Mouse (Mus musculus): ENCODE measurements at regions not wholly inside any gene's neighbourhood (a gene's known extent, or its start where the extent isn't known, plus 50 kb on each side); places are given as distances from the start of the nearest gene placed in this dataset.

GRCm38 (mm10) chr6:24037919-24038318 is 68.1 kb upstream of the Tas2r118 start:
- peak; percentile 17 for DNase-seq

- DNase-seq, result no peak
These were observed 56.5 kb upstream of the Tas2r118 start for GRCm38 (mm10) chr6:24026352-24026751.

GRCm38 (mm10) chr6:24025721-24026120 is 55.9 kb upstream of the Tas2r118 start:
- no peak for DNase-seq

Measured in kidney, adult 9 months (tissue).